Mouse (Mus musculus): ENCODE measurements at regions not wholly inside any gene's neighbourhood (a gene's known extent, or its start where the extent isn't known, plus 50 kb on each side); places are given as distances from the start of the nearest gene placed in this dataset.

- no peaks in the 10 kb centered on the region for H3K9me3 ChIP-seq (ENCODE audit: control insufficient read depth, low read length)
- H3K4me3 ChIP-seq (ENCODE audit: low read depth, low read length) = no peak overlapping the region
- H3K27me3 ChIP-seq (ENCODE audit: control insufficient read depth, insufficient read depth, low read length) = no peaks in the 10 kb centered on the region
- H3K4me1 ChIP-seq (replicated peaks; ENCODE audit: control insufficient read depth, insufficient read depth, low read length) = no peaks in the 10 kb centered on the region
- H3K27ac ChIP-seq (ENCODE audit: low read depth, low read length) = no peak overlapping the region
- H3K4me2 ChIP-seq (replicated peaks; ENCODE audit: low read depth, low read length) = no peak overlapping the region
- WGBS = 69% methylated on average over 1 of the region's 1 CpGs
- DNase-seq (ENCODE audit: low spot score) (no peak), ATAC-seq (ENCODE audit: low FRiP score) (no peak)
- H3K9ac ChIP-seq (ENCODE audit: low read depth, low read length) = no peak overlapping the region
- no peaks in the 10 kb centered on the region for H3K36me3 ChIP-seq (ENCODE audit: control insufficient read depth, insufficient read depth, low read length)
These were observed 159.0 kb upstream of the Gas1 start for GRCm38 (mm10) chr13:60336196-60336595.

GRCm38 (mm10) chr13:60337383-60337782 is 160.2 kb upstream of the Gas1 start:
- Histone ChIP-seq H3K9me3 (ENCODE audit: control insufficient read depth, low read length) (no peaks in the 10 kb centered on the region), H3K4me1 (replicated peaks; ENCODE audit: control insufficient read depth, insufficient read depth, low read length) (no peaks in the 10 kb centered on the region), H3K27ac (ENCODE audit: low read depth, low read length) (no peak overlapping the region), H3K4me2 (replicated peaks; ENCODE audit: low read depth, low read length) (no peak overlapping the region), H3K27me3 (ENCODE audit: control insufficient read depth, insufficient read depth, low read length) (no peaks in the 10 kb centered on the region), H3K36me3 (ENCODE audit: control insufficient read depth, insufficient read depth, low read length) (no peaks in the 10 kb centered on the region), H3K4me3 (ENCODE audit: low read depth, low read length) (no peak overlapping the region), H3K9ac (ENCODE audit: low read depth, low read length) (no peak overlapping the region)
- 63% methylated on average over 2 of the region's 2 CpGs for WGBS
- peak; percentile 30; the same call in 1 of the 2 replicates for ATAC-seq (ENCODE audit: low FRiP score)
- peak; percentile 35 for DNase-seq (ENCODE audit: low spot score)

GRCm38 (mm10) chr13:60338107-60338506 is 160.9 kb upstream of the Gas1 start:
- H3K9ac ChIP-seq (ENCODE audit: low read depth, low read length) = no peak overlapping the region
- 88% methylated on average over 8 of the region's 8 CpGs for WGBS
- H3K4me2 ChIP-seq (replicated peaks; ENCODE audit: low read depth, low read length) = no peak overlapping the region
- no peaks in the 10 kb centered on the region for H3K27me3 ChIP-seq (ENCODE audit: control insufficient read depth, insufficient read depth, low read length)
- no peaks in the 10 kb centered on the region for H3K4me1 ChIP-seq (replicated peaks; ENCODE audit: control insufficient read depth, insufficient read depth, low read length)
- H3K4me3 ChIP-seq (ENCODE audit: low read depth, low read length) = no peak overlapping the region
- no peaks in the 10 kb centered on the region for H3K9me3 ChIP-seq (ENCODE audit: control insufficient read depth, low read length)
- no peaks in the 10 kb centered on the region for H3K36me3 ChIP-seq (ENCODE audit: control insufficient read depth, insufficient read depth, low read length)
- ATAC-seq (ENCODE audit: low FRiP score) = no peak
- H3K27ac ChIP-seq (ENCODE audit: low read depth, low read length) = no peak overlapping the region
- DNase-seq (ENCODE audit: low spot score) = no peak

- no peak overlapping the region for H3K4me2 ChIP-seq (replicated peaks; ENCODE audit: low read depth, low read length)
- H3K9ac ChIP-seq (ENCODE audit: low read depth, low read length) = no peak overlapping the region
- no peaks in the 10 kb centered on the region for H3K36me3 ChIP-seq (ENCODE audit: control insufficient read depth, insufficient read depth, low read length)
- H3K27me3 ChIP-seq (ENCODE audit: control insufficient read depth, insufficient read depth, low read length) = no peaks in the 10 kb centered on the region
- H3K27ac ChIP-seq (ENCODE audit: low read depth, low read length) = no peak overlapping the region
- no peaks in the 10 kb centered on the region for H3K9me3 ChIP-seq (ENCODE audit: control insufficient read depth, low read length)
- 93% methylated on average over 2 of the region's 2 CpGs for WGBS
- ATAC-seq (ENCODE audit: low FRiP score) (no peak), DNase-seq (ENCODE audit: low spot score) (no peak)
- no peaks in the 10 kb centered on the region for H3K4me1 ChIP-seq (replicated peaks; ENCODE audit: control insufficient read depth, insufficient read depth, low read length)
- no peak overlapping the region for H3K4me3 ChIP-seq (ENCODE audit: low read depth, low read length)
These were observed 162.9 kb upstream of the Gas1 start for GRCm38 (mm10) chr13:60340068-60340467.

- Histone ChIP-seq H3K36me3 (ENCODE audit: control insufficient read depth, insufficient read depth, low read length) (no peaks in the 10 kb centered on the region), H3K4me3 (ENCODE audit: low read depth, low read length) (no peak overlapping the region), H3K27ac (ENCODE audit: low read depth, low read length) (no peak overlapping the region), H3K27me3 (ENCODE audit: control insufficient read depth, insufficient read depth, low read length) (no peaks in the 10 kb centered on the region), H3K9ac (ENCODE audit: low read depth, low read length) (no peak overlapping the region), H3K9me3 (ENCODE audit: control insufficient read depth, low read length) (no peaks in the 10 kb centered on the region), H3K4me2 (replicated peaks; ENCODE audit: low read depth, low read length) (no peak overlapping the region), H3K4me1 (replicated peaks; ENCODE audit: control insufficient read depth, insufficient read depth, low read length) (no peaks in the 10 kb centered on the region)
- WGBS = 55% methylated on average over 7 of the region's 7 CpGs
- ATAC-seq (ENCODE audit: low FRiP score) (no peak), DNase-seq (ENCODE audit: low spot score) (peak; percentile 17)
These were observed 170.7 kb upstream of the Gas1 start for GRCm38 (mm10) chr13:60347881-60348280.

GRCm38 (mm10) chr13:60348438-60348837 is 171.3 kb upstream of the Gas1 start:
- WGBS = 76% methylated on average over 2 of the region's 2 CpGs
- no peak for ATAC-seq (ENCODE audit: low FRiP score)
- no peak overlapping the region for H3K27ac ChIP-seq (ENCODE audit: low read depth, low read length)

GRCm38 (mm10) chr13:60355707-60356490 is 178.7 kb upstream of the Gas1 start:
- no peaks in the 10 kb centered on the region for H3K4me1 ChIP-seq (replicated peaks; ENCODE audit: control insufficient read depth, insufficient read depth, low read length)
- no peak overlapping the region for H3K4me2 ChIP-seq (replicated peaks; ENCODE audit: low read depth, low read length)
- no peaks in the 10 kb centered on the region for H3K27me3 ChIP-seq (ENCODE audit: control insufficient read depth, insufficient read depth, low read length)
- H3K36me3 ChIP-seq (ENCODE audit: control insufficient read depth, insufficient read depth, low read length) = no peaks in the 10 kb centered on the region
- ATAC-seq (ENCODE audit: low FRiP score) = no peak
- DNase-seq (ENCODE audit: low spot score) = no peak
- no peak overlapping the region for H3K4me3 ChIP-seq (ENCODE audit: low read depth, low read length)
- H3K9ac ChIP-seq (ENCODE audit: low read depth, low read length) = no peak overlapping the region
- WGBS = 76% methylated on average over 6 of the region's 6 CpGs
- no peaks in the 10 kb centered on the region for H3K9me3 ChIP-seq (ENCODE audit: control insufficient read depth, low read length)
- H3K27ac ChIP-seq (ENCODE audit: low read depth, low read length) = no peak overlapping the region

More at GRCm38 (mm10) chr13:60348438-60348837, 171.3 kb upstream of the Gas1 start:
- Histone ChIP-seq H3K4me3 (ENCODE audit: low read depth, low read length) (no peak overlapping the region), H3K9me3 (ENCODE audit: control insufficient read depth, low read length) (no peaks in the 10 kb centered on the region), H3K9ac (ENCODE audit: low read depth, low read length) (no peak overlapping the region), H3K36me3 (ENCODE audit: control insufficient read depth, insufficient read depth, low read length) (no peaks in the 10 kb centered on the region), H3K4me1 (replicated peaks; ENCODE audit: control insufficient read depth, insufficient read depth, low read length) (no peaks in the 10 kb centered on the region), H3K27me3 (ENCODE audit: control insufficient read depth, insufficient read depth, low read length) (no peaks in the 10 kb centered on the region), H3K4me2 (replicated peaks; ENCODE audit: low read depth, low read length) (no peak overlapping the region)
- DNase-seq (ENCODE audit: low spot score) = no peak

- Histone ChIP-seq H3K36me3 (ENCODE audit: control insufficient read depth, insufficient read depth, low read length) (no peaks in the 10 kb centered on the region), H3K4me2 (replicated peaks; ENCODE audit: low read depth, low read length) (no peak overlapping the region), H3K4me3 (ENCODE audit: low read depth, low read length) (no peak overlapping the region), H3K4me1 (replicated peaks; ENCODE audit: control insufficient read depth, insufficient read depth, low read length) (no peaks in the 10 kb centered on the region), H3K9me3 (ENCODE audit: control insufficient read depth, low read length) (no peaks in the 10 kb centered on the region), H3K9ac (ENCODE audit: low read depth, low read length) (no peak overlapping the region), H3K27ac (ENCODE audit: low read depth, low read length) (no peak overlapping the region), H3K27me3 (ENCODE audit: control insufficient read depth, insufficient read depth, low read length) (no peaks in the 10 kb centered on the region)
- ATAC-seq (ENCODE audit: low FRiP score) = no peak
- WGBS = 89% methylated on average over 7 of the region's 7 CpGs
- DNase-seq (ENCODE audit: low spot score) = no peak
These were observed 181.4 kb upstream of the Gas1 start for GRCm38 (mm10) chr13:60358408-60359060.

All from hindbrain, embryonic 11.5 days (tissue).